Mouse (Mus musculus) limb, embryonic 10.5 days (tissue): Measurements from ENCODE around the gene Paip2b. TPM values are rescaled to one million over a fixed set of nuclear protein-coding genes. Genes with fewer than 3 reads are reported as not detected.

Source experiments
- DNase-seq: peaks from one replicate; pipeline ENCODE4 v3.0.0-alpha.2; 2017; ENCODE audit warnings: low spot score
- H3K27ac ChIP-seq: fragments of 300-500 bp; sonication (generic); 2 replicates; pipeline ENCODE4 v1.5.1; 2016; ENCODE audit warnings: mild to moderate bottlenecking
- H3K27me3 ChIP-seq: fragments of 300-500 bp; sonication (generic); 2 replicates; pipeline ENCODE4 v1.6.1; 2016; ENCODE audit warnings: low read depth, mild to moderate bottlenecking; ENCODE audit not compliant: poor library complexity, severe bottlenecking
- H3K36me3 ChIP-seq: fragments of 300-500 bp; sonication (generic); 2 replicates; pipeline ENCODE4 v1.6.1; 2016; ENCODE audit warnings: mild to moderate bottlenecking, moderate library complexity
- H3K4me1 ChIP-seq: fragments of 300-500 bp; sonication (generic); 2 replicates; pipeline ENCODE4 v1.6.1; 2016
- H3K4me3 ChIP-seq: fragments of 300-500 bp; sonication (generic); 2 replicates; pipeline ENCODE4 v1.5.1; 2016; ENCODE audit warnings: mild to moderate bottlenecking, moderate library complexity
- H3K9me3 ChIP-seq: fragments of 300-500 bp; sonication (generic); replicated peaks from 2 replicates; pipeline ENCODE4 v1.6.1; 2016; ENCODE audit warnings: mild to moderate bottlenecking
- WGBS: fragments of 180-500 bp; shearing (Covaris S2); methylation state at CpG from one replicate; pipeline ENCODE4 v1.1.7; 2016; 5-methylcytosine and 5-hydroxymethylcytosine counted together
- polyA plus RNA-seq: library from polyadenylated mRNA; unstranded; fragments of >200 nt; fragmentation: Nextera tagmentation; extraction: Ambion mirVana; gene quantifications from 2 replicates; pipeline ENCODE4 v1.2.1, GENCODE M21; 2016

Paip2b gene
- 17.6 and 20.8 TPM in 2 replicates for polyA plus RNA-seq

DNA sequence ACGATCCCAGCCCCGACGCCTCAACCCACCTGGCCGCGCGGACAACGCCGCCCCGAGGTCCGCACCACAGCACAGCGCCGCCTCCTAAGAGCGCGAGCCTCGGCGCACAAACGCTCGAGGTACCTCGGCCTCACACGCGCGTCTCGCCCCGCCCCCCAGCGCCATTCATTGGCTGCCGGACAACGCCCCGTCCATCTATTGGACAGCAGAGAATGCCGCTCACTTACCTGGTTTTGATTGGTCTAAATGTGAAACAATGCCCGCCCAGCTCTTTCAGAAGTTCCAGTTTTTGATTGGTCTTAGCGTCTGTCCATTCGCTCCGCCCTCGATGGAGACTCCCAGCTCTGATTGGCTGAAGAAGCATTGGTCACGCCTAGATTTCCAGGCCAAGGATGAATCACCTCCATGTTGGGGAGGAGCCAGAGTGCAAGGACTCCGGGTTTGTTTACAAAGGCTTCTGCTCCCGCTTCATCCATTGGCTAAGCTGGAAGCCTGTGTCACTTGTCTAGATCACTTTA, at the start of gene Paip2b:
Gene Paip2b, minus strand, starts transcription at position 136 of the 518 bp plus-strand sequence.
- Histone ChIP-seq H3K27ac (peak within 1 kb of the TSS; percentile 92), H3K36me3 (peaks cover 15% of the 10 kb centered on the region; the same call in 1 of the 2 replicates), H3K9me3 (no peaks in the 10 kb centered on the region), H3K27me3 (no peaks in the 10 kb centered on the region), H3K4me3 (peak within 1 kb of the TSS; percentile 68), H3K4me1 (peaks cover 22% of the 10 kb centered on the region)
- peak; percentile 97 for DNase-seq
- under 1% methylated on average over 37 of the region's 37 CpGs for WGBS

- Histone ChIP-seq H3K27ac (no peak overlapping the region), H3K27me3 (no peaks in the 10 kb centered on the region), H3K9me3 (no peaks in the 10 kb centered on the region), H3K36me3 (no peaks in the 10 kb centered on the region), H3K4me1 (no peaks in the 10 kb centered on the region), H3K4me3 (no peak overlapping the region)
- 2% methylated on average over 4 of the region's 4 CpGs for WGBS
- DNase-seq = no peak
Measured at GRCm38 (mm10) chr6:83879815-83880214, 48.3 kb upstream of the Paip2b start.

GRCm38 (mm10) chr6:83867598-83868585, 36.4 kb upstream of the Paip2b start:
- no peaks in the 10 kb centered on the region for H3K9me3 ChIP-seq

GRCm38 (mm10) chr6:83866954-83867597, 35.5 kb upstream of the Paip2b start, which contains the start of gene Zfp638:
Gene Zfp638, plus strand, starts transcription at chr6:83867109.
- peak; percentile 95 for DNase-seq
- peak within 1 kb of the TSS; percentile 60 for H3K4me3 ChIP-seq
- peaks cover 27% of the 10 kb centered on the region for H3K27me3 ChIP-seq
- peaks cover 14% of the 10 kb centered on the region for H3K4me1 ChIP-seq
- H3K9me3 ChIP-seq = no peaks in the 10 kb centered on the region
- WGBS = under 1% methylated on average over 50 of the region's 50 CpGs
- H3K36me3 ChIP-seq = no peaks in the 10 kb centered on the region
- peak within 1 kb of the TSS; percentile 63 for H3K27ac ChIP-seq

More at GRCm38 (mm10) chr6:83867598-83868585, 36.4 kb upstream of the Paip2b start:
- peak; percentile 40 for DNase-seq
- 4% methylated on average over 19 of the region's 19 CpGs for WGBS
- Histone ChIP-seq H3K36me3 (no peaks in the 10 kb centered on the region), H3K4me3 (peak overlapping the region; percentile 60), H3K27ac (0 out of 2 replicates have a peak overlapping the region, but pooled peaks have one; percentile 63), H3K4me1 (peaks cover 14% of the 10 kb centered on the region), H3K27me3 (peaks cover 27% of the 10 kb centered on the region)

DNA sequence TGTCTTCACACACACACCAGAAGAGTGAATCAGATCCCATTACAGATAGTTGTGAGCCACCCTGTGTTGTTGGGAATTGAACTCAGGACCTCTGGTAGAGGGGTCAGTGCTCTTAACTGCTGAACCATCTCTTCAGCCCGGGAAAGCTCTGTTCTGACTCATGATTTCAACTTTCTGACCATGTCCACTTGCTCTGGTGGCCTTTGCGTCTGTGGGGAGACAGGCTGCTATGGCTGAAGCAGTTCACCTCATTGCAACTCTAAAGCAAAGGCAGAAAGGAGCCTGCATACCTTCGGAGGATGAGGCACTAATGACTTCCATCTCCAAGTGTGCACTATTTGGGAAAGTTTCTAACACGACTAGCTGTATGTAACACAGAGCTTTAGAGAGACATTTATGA, 34.9 kb upstream of the Paip2b start:
- 42% methylated on average over 4 of the region's 4 CpGs for WGBS
- DNase-seq = no peak
- Histone ChIP-seq H3K9me3 (no peaks in the 10 kb centered on the region), H3K4me1 (peaks cover 14% of the 10 kb centered on the region), H3K4me3 (peak overlapping the region; percentile 60), H3K27me3 (peaks cover 27% of the 10 kb centered on the region), H3K27ac (0 out of 2 replicates have a peak overlapping the region, but pooled peaks have one; percentile 30), H3K36me3 (no peaks in the 10 kb centered on the region)

DNA sequence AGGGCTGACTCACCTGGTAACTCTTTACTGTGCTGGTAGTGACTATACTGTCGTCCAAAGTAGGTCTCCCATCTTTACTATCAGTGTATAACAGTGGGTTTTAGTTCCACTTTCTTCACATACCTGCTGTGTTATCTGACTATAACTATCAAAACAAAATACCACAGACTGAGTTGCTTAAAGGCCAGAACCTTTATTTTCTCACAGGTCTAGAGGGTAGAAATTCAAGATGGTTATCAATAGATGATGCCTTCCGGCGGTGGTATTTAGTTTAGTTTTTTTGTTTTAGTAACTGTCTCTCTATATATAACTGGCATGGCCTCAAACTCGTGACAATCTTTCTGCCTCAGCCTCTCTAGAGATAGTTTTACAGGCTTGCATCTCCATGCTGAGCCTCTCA, 32.0 kb upstream of the Paip2b start:
- Histone ChIP-seq H3K27ac (no peak overlapping the region), H3K4me1 (peaks cover 14% of the 10 kb centered on the region), H3K36me3 (no peaks in the 10 kb centered on the region), H3K9me3 (no peaks in the 10 kb centered on the region), H3K27me3 (peaks cover 21% of the 10 kb centered on the region), H3K4me3 (no peak overlapping the region)
- 77% methylated on average over 4 of the region's 4 CpGs for WGBS
- no peak for DNase-seq

- no peak overlapping the region for H3K4me3 ChIP-seq
- H3K27ac ChIP-seq = no peak overlapping the region
- 89% methylated on average over 9 of the region's 9 CpGs for WGBS
- no peak for DNase-seq
- H3K4me1 ChIP-seq = no peaks in the 10 kb centered on the region
- no peaks in the 10 kb centered on the region for H3K9me3 ChIP-seq
- no peaks in the 10 kb centered on the region for H3K36me3 ChIP-seq
- H3K27me3 ChIP-seq = no peaks in the 10 kb centered on the region
Measured at GRCm38 (mm10) chr6:83860033-83860432, 28.5 kb upstream of the Paip2b start.

- no peak overlapping the region for H3K27ac ChIP-seq
- no peaks in the 10 kb centered on the region for H3K27me3 ChIP-seq
- no peaks in the 10 kb centered on the region for H3K9me3 ChIP-seq
- no peaks in the 10 kb centered on the region for H3K36me3 ChIP-seq
- no peak for DNase-seq
- no peaks in the 10 kb centered on the region for H3K4me1 ChIP-seq
- WGBS = 77% methylated on average over 5 of the region's 5 CpGs
- H3K4me3 ChIP-seq = no peak overlapping the region
Measured at GRCm38 (mm10) chr6:83857476-83857875, 25.9 kb upstream of the Paip2b start.

- Histone ChIP-seq H3K27me3 (no peaks in the 10 kb centered on the region), H3K27ac (no peak overlapping the region), H3K4me3 (no peak overlapping the region), H3K9me3 (no peaks in the 10 kb centered on the region), H3K36me3 (no peaks in the 10 kb centered on the region), H3K4me1 (no peaks in the 10 kb centered on the region)
- DNase-seq = no peak
- WGBS = 89% methylated on average over 2 of the region's 2 CpGs
Measured at GRCm38 (mm10) chr6:83849446-83849845, 17.9 kb upstream of the Paip2b start.

GRCm38 (mm10) chr6:83846141-83846540, 14.6 kb upstream of the Paip2b start:
- no peak for DNase-seq
- H3K9me3 ChIP-seq = no peaks in the 10 kb centered on the region
- no peak overlapping the region for H3K4me3 ChIP-seq
- 93% methylated on average over 2 of the region's 2 CpGs for WGBS
- H3K36me3 ChIP-seq = no peaks in the 10 kb centered on the region
- H3K27me3 ChIP-seq = no peaks in the 10 kb centered on the region
- H3K27ac ChIP-seq = no peak overlapping the region
- H3K4me1 ChIP-seq = no peaks in the 10 kb centered on the region

GRCm38 (mm10) chr6:83844913-83845312, 13.4 kb upstream of the Paip2b start:
- H3K27me3 ChIP-seq = no peaks in the 10 kb centered on the region
- no peaks in the 10 kb centered on the region for H3K4me1 ChIP-seq
- H3K4me3 ChIP-seq = no peak overlapping the region
- no peaks in the 10 kb centered on the region for H3K9me3 ChIP-seq
- H3K27ac ChIP-seq = no peak overlapping the region
- DNase-seq = no peak
- WGBS = 88% methylated on average over 10 of the region's 10 CpGs
- H3K36me3 ChIP-seq = no peaks in the 10 kb centered on the region

DNA sequence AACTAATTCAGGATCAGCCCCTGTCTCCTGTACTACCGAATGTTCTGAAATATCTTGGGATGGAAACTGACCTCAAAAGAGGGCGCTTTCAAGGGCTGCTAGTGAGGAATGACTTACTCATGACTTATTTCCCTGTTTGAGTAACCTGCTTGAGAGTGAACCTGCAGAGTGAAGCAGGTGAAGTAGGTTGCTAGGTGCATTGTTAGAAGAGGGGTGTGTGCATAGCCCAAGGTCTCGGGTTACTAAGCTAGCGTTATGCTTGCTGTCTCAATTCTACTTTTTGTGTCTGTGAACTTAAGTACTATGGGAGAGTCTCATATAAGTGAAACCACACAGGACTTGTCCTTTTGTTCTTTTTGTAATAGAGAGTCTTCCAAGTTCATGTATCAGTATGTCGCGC, 8.5 kb upstream of the Paip2b start:
- Histone ChIP-seq H3K9me3 (no peaks in the 10 kb centered on the region), H3K27me3 (no peaks in the 10 kb centered on the region), H3K4me1 (peaks cover 7% of the 10 kb centered on the region; the same call in 1 of the 2 replicates), H3K36me3 (no peaks in the 10 kb centered on the region), H3K27ac (no peak overlapping the region), H3K4me3 (no peak overlapping the region)
- WGBS = 88% methylated on average over 6 of the region's 6 CpGs
- no peak for DNase-seq
